Mouse (Mus musculus) heart, postnatal 25 days (tissue): ENCODE data around the gene Hint1. TPM values are rescaled to one million over a fixed set of nuclear protein-coding genes. Genes with fewer than 3 reads are reported as not detected.

Experiments
- DNase-seq: peaks from one replicate; pipeline ENCODE4 v3.0.0; 2022; ENCODE audit warnings: low spot score
- intact Hi-C: fragments of 180-260 bp; cut with DNase I; formaldehyde crosslinking; loops from one replicate; pipeline ENCODE4 v1.15.1; 2025
- total RNA-seq, 2 experiments: library from RNA; stranded (reverse); gene quantifications; 2 replicates each; pipeline ENCODE4 v1.2.3; 2021

Gene Hint1
- total RNA-seq, 2 experiments from 2014 or later = 290 to 301 TPM

GRCm38 (mm10) chr11:54860256-54861038 is 5.7 kb upstream of the Hint1 start, which contains the start of gene Lyrm7:
TSS of gene Lyrm7 (minus strand) at chr11:54860916.
- DNase-seq = peak; percentile 95
- intact Hi-C loops = no loop called here

- DNase-seq = no peak
- intact Hi-C loops = loop anchor here (2.0 kb wide), 1 partner anchor 75 kb away; the partner anchor contains the start of gene Cdc42se2
Measured at GRCm38 (mm10) chr11:54861471-54862420, 4.4 kb upstream of the Hint1 start.

- no peak for DNase-seq
- intact Hi-C loops = loop anchor here (1.0 to 2.0 kb wide), 2 partner anchors 76 to 160 kb away; partner anchors contain the start of gene Cdc42se2
Measured at GRCm38 (mm10) chr11:54862621-54863520, 3.3 kb upstream of the Hint1 start.

- intact Hi-C loops = no loop called here
Measured at GRCm38 (mm10) chr11:54865330-54866085, 675 bp upstream of the Hint1 start.

GRCm38 (mm10) chr11:54867049-54867385 is 834 bp downstream of the Hint1 start:
- DNase-seq = no peak
- intact Hi-C loops = no loop called here

More at GRCm38 (mm10) chr11:54865330-54866085, 675 bp upstream of the Hint1 start:
- DNase-seq = no peak

GRCm38 (mm10) chr11:54867903-54868434 is 1.8 kb downstream of the Hint1 start:
- intact Hi-C loops = no loop called here
- DNase-seq = no peak

- intact Hi-C loops = no loop called here
Measured at GRCm38 (mm10) chr11:54868445-54868844, 2.3 kb downstream of the Hint1 start.

GRCm38 (mm10) chr11:54869318-54869717 is 3.1 kb downstream of the Hint1 start:
- intact Hi-C loops = no loop called here
- DNase-seq = no peak

More at GRCm38 (mm10) chr11:54868445-54868844, 2.3 kb downstream of the Hint1 start:
- DNase-seq = no peak

GRCm38 (mm10) chr11:54871831-54872537 is 5.8 kb downstream of the Hint1 start:
- no peak for DNase-seq
- intact Hi-C loops = no loop called here

GRCm38 (mm10) chr11:54876031-54876430 is 9.8 kb downstream of the Hint1 start:
- intact Hi-C loops = loop anchor here (5.0 kb wide), 1 partner anchor 161 kb away; no protein-coding TSS in a partner anchor
- DNase-seq = no peak

GRCm38 (mm10) chr11:54878893-54879292 is 12.7 kb downstream of the Hint1 start:
- intact Hi-C loops = loop anchor here (1.0 to 5.0 kb wide), 3 partner anchors 48 to 158 kb away; no protein-coding TSS in a partner anchor
- DNase-seq = no peak

- no peak for DNase-seq
- intact Hi-C loops = loop anchor here (1.0 to 5.0 kb wide), 3 partner anchors 48 to 158 kb away; no protein-coding TSS in a partner anchor
Measured at GRCm38 (mm10) chr11:54879434-54879833, 13.3 kb downstream of the Hint1 start.

- intact Hi-C loops = loop anchor here (1.0 to 5.0 kb wide), 3 partner anchors 47 to 157 kb away; no protein-coding TSS in a partner anchor
- DNase-seq = no peak
Measured at GRCm38 (mm10) chr11:54879922-54880321, 13.7 kb downstream of the Hint1 start.

GRCm38 (mm10) chr11:54881051-54881474 is 14.9 kb downstream of the Hint1 start:
- DNase-seq = no peak
- intact Hi-C loops = no loop called here

- intact Hi-C loops = no loop called here
- DNase-seq = peak; percentile 39
Measured at GRCm38 (mm10) chr11:54882671-54883070, 16.5 kb downstream of the Hint1 start.

GRCm38 (mm10) chr11:54884197-54884828 is 18.1 kb downstream of the Hint1 start:
- intact Hi-C loops = no loop called here
- no peak for DNase-seq

GRCm38 (mm10) chr11:54884937-54885336 is 18.8 kb downstream of the Hint1 start:
- DNase-seq = peak; percentile 73
- intact Hi-C loops = no loop called here
